Mouse (Mus musculus) heart, postnatal 4 days (tissue): ENCODE data around the gene Lrrc7. TPM values are rescaled to one million over a fixed set of nuclear protein-coding genes. Genes with fewer than 3 reads are reported as not detected.
"Not testable (repeated sequence)": the region's sequence is repeated elsewhere in the genome, so short reads cannot be mapped to it uniquely, and the experiment has no call there.

Experiments used
- DNase-seq: peaks from one replicate; pipeline ENCODE4 v3.0.0; 2021
- total RNA-seq, 2 experiments: library from RNA; stranded (reverse); gene quantifications; 2 replicates each; pipeline ENCODE4 v1.2.3; 2021

Gene Lrrc7
- total RNA-seq, 2 experiments from 2014 or later, result 0.02 to 0.05 TPM

GRCm38 (mm10) chr3:158164452-158164851, 397.6 kb downstream of the Lrrc7 start:
- DNase-seq, result no peak

- no peak for DNase-seq
These were observed 398.9 kb downstream of the Lrrc7 start for GRCm38 (mm10) chr3:158163127-158163526.

- no peak for DNase-seq
These were observed 400.0 kb downstream of the Lrrc7 start for GRCm38 (mm10) chr3:158161924-158162490.

GRCm38 (mm10) chr3:158155515-158156286, 406.3 kb downstream of the Lrrc7 start:
- DNase-seq, result no peak

- DNase-seq, result no peak
These were observed 407.9 kb downstream of the Lrrc7 start for GRCm38 (mm10) chr3:158154134-158154533.

- no peak for DNase-seq
These were observed 413.0 kb downstream of the Lrrc7 start for GRCm38 (mm10) chr3:158148998-158149397.

GRCm38 (mm10) chr3:158140629-158141028, 421.4 kb downstream of the Lrrc7 start:
- DNase-seq, result no peak

- no peak for DNase-seq
These were observed 424.2 kb downstream of the Lrrc7 start for GRCm38 (mm10) chr3:158137796-158138195.

GRCm38 (mm10) chr3:158131672-158132071, 430.3 kb downstream of the Lrrc7 start:
- no peak for DNase-seq

- DNase-seq, result no peak
These were observed 430.8 kb downstream of the Lrrc7 start for GRCm38 (mm10) chr3:158131233-158131632.

- DNase-seq, result no peak
These were observed 439.1 kb downstream of the Lrrc7 start for GRCm38 (mm10) chr3:158122899-158123298.

- no peak for DNase-seq
These were observed 456.8 kb downstream of the Lrrc7 start for GRCm38 (mm10) chr3:158105260-158105659.

GRCm38 (mm10) chr3:158103467-158103866, 458.6 kb downstream of the Lrrc7 start:
- no peak for DNase-seq

- DNase-seq, result not testable (repeated sequence)
These were observed 459.5 kb downstream of the Lrrc7 start for GRCm38 (mm10) chr3:158102530-158102929.

- not testable (repeated sequence) for DNase-seq
These were observed 460.0 kb downstream of the Lrrc7 start for GRCm38 (mm10) chr3:158102043-158102442.

GRCm38 (mm10) chr3:158093919-158094318, 468.1 kb downstream of the Lrrc7 start:
- DNase-seq, result no peak

- no peak for DNase-seq
These were observed 470.4 kb downstream of the Lrrc7 start for GRCm38 (mm10) chr3:158091601-158092000.

GRCm38 (mm10) chr3:158077828-158078227, 484.2 kb downstream of the Lrrc7 start:
- no peak for DNase-seq

- no peak for DNase-seq
These were observed 484.6 kb downstream of the Lrrc7 start for GRCm38 (mm10) chr3:158077380-158077772.

GRCm38 (mm10) chr3:158076685-158077379, 485.2 kb downstream of the Lrrc7 start:
- no peak for DNase-seq

- DNase-seq, result no peak
These were observed 487.0 kb downstream of the Lrrc7 start for GRCm38 (mm10) chr3:158075004-158075403.

GRCm38 (mm10) chr3:158068613-158069263, 493.3 kb downstream of the Lrrc7 start:
- DNase-seq, result no peak

GRCm38 (mm10) chr3:158067916-158068315, 494.1 kb downstream of the Lrrc7 start:
- DNase-seq, result no peak
